In the genomic region with DNA sequence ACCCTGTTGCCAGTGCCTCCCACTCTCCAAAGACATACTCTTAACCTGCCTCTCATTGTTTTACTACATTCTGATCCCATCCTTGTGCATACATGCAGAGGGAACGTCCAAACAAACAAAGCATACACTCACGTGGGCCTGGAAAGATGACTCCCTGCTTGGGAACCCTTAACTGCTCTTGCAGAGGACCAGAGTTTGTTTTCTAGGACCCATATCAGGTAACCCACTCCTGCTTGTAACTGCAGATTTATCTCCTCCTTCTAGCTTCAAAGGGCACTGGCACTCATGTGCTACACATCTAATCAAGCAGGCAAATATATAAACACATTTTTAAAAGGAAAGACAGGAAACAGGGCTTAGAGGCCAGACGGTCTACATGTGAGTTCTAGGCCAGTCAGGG, we compare ENCODE assay signal across 27 mouse cellular contexts.
"Had no signal": no experiment of that assay in that cellular context is flagged by ENCODE, and none has a peak within 500 bp of the region (broad histone marks: within the 10 kb centered on the region; RNA-seq: fewer than 3 reads in every experiment).

No protein-coding gene starts in this region.

- H3K4me2 ChIP-seq: heart, embryonic 11.5 days; heart, embryonic 13.5 days; heart, embryonic 15.5 days; hindbrain, embryonic 12.5 days; hindbrain, embryonic 14.5 days; intestine, embryonic 15.5 days; limb, embryonic 12.5 days; liver, embryonic 11.5 days; liver, embryonic 13.5 days had no signal

- H3K27me3 ChIP-seq: heart, embryonic 13.5 days; heart, embryonic 15.5 days; hindbrain, embryonic 12.5 days; intestine, embryonic 15.5 days; limb, embryonic 12.5 days; liver, embryonic 13.5 days had no signal

- H3K9me3 ChIP-seq: heart, embryonic 13.5 days; heart, embryonic 15.5 days; hindbrain, embryonic 10.5 days; hindbrain, embryonic 12.5 days; intestine, embryonic 15.5 days; limb, embryonic 10.5 days; limb, embryonic 12.5 days; liver, embryonic 13.5 days had no signal

- H3K27ac ChIP-seq: gastrocnemius, adult 2 months; heart, adult 2 months; heart, embryonic 13.5 days; heart, embryonic 15.5 days; hindbrain, embryonic 10.5 days; hindbrain, embryonic 12.5 days; hindbrain, embryonic 14.5 days; intestine, embryonic 15.5 days; layer of hippocampus, adult 2 months; left cerebral cortex, adult 2 months; limb, embryonic 10.5 days; limb, embryonic 12.5 days; liver, embryonic 13.5 days had no signal

- DNase-seq: gastrocnemius, adult 2 months; gastrocnemius, postnatal 10 days; gastrocnemius, postnatal 25 days; heart, adult 2 months; heart, postnatal 14 days; heart, postnatal 36 days; kidney, adult 2 months; kidney, postnatal 25 days; kidney, postnatal 4 days; liver; liver, embryonic 13.5 days had no signal

- H3K4me1 ChIP-seq: heart, embryonic 13.5 days; heart, embryonic 15.5 days; hindbrain, embryonic 10.5 days; hindbrain, embryonic 12.5 days; intestine, embryonic 15.5 days; limb, embryonic 10.5 days; limb, embryonic 12.5 days; liver, embryonic 13.5 days had no signal

- H3K36me3 ChIP-seq: heart, embryonic 13.5 days; heart, embryonic 15.5 days; hindbrain, embryonic 10.5 days; hindbrain, embryonic 12.5 days; intestine, embryonic 15.5 days; limb, embryonic 10.5 days; limb, embryonic 12.5 days; liver, embryonic 13.5 days had no signal

- ATAC-seq: forebrain, embryonic 16.5 days; hindbrain, embryonic 16.5 days; inflammation-experienced regulatory T-cells, adult 6 months; intestine, embryonic 15.5 days; intestine, postnatal 0 days had no signal

- H3K4me3 ChIP-seq: gastrocnemius, adult 2 months; heart, adult 2 months; heart, embryonic 13.5 days; heart, embryonic 15.5 days; hindbrain, embryonic 10.5 days; hindbrain, embryonic 12.5 days; intestine, embryonic 15.5 days; layer of hippocampus, adult 2 months; left cerebral cortex, adult 2 months; limb, embryonic 10.5 days; limb, embryonic 12.5 days; liver, embryonic 13.5 days had no signal

- H3K9ac ChIP-seq: heart, embryonic 13.5 days; heart, embryonic 15.5 days; hindbrain, embryonic 12.5 days; hindbrain, embryonic 14.5 days; intestine, embryonic 15.5 days; limb, embryonic 12.5 days; liver, embryonic 13.5 days had no signal
